Mouse (Mus musculus) bone marrow macrophage, adult 2 months (primary cell): ENCODE results near the gene Htra2.

Experiments
- CTCF ChIP-seq: IDR thresholded peaks from 2 replicates; pipeline ENCODE4 v1.5.1; 2012; ENCODE audit warnings: low read depth, mild to moderate bottlenecking, low read length, moderate library complexity
- POLR2A ChIP-seq: IDR thresholded peaks from 2 replicates; pipeline ENCODE4 v1.6.1; 2012; ENCODE audit warnings: mild to moderate bottlenecking, low read depth, low read length, borderline replicate concordance

DNA sequence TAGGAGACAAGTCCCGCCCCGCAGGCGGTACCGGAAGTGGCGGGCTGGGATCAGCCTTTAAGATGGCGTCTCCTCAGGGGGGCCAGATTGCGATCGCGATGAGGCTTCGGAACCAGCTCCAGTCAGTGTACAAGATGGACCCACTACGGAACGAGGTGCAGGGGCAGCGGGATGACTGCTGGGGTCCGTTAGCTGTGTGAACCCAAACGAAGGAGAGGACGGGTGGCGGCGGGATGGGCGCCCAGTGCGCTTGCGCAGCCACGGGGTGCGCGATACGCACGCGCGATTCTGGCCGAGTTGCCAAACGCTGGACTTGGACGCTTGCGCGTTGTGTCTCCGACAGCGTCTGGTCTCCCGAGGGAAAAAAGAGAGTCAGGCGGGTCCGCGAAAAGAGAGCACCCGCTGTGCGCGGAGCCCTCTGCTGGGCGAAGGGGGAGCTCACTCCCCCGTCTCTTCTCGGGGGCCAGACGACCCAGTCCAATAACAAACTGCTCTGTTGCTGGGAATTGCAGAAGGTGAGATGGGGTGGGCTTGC, 23.3 kb upstream of the Htra2 start:
- TF ChIP-seq CTCF (0 out of 2 replicates have a peak, but pooled peaks have one; percentile 33), POLR2A (no peak)
